Mouse (Mus musculus): Measurements from ENCODE around the gene Galntl5. TPM values are rescaled to one million over a fixed set of nuclear protein-coding genes. Genes with fewer than 3 reads are reported as not detected.
"Not testable (repeated sequence)": the region's sequence is repeated elsewhere in the genome, so short reads cannot be mapped to it uniquely, and the experiment has no call there.

The Galntl5 gene
- polyA plus RNA-seq, 1 experiment from 2014 or later, result not detected

GRCm38 (mm10) chr5:25211872-25212271, 30.6 kb downstream of the Galntl5 start:
- ATAC-seq (replicated peaks; ENCODE audit: low FRiP score), result no peak
- H3K4me2 ChIP-seq, result no peak overlapping the region
- H3K27me3 ChIP-seq, result no peaks in the 10 kb centered on the region
- H3K4me3 ChIP-seq (replicated peaks), result no peak overlapping the region
- H3K4me1 ChIP-seq, result no peaks in the 10 kb centered on the region
- 92% methylated on average over 1 of the region's 1 CpGs for WGBS
- no peak overlapping the region for H3K27ac ChIP-seq
- no peaks in the 10 kb centered on the region for H3K9me3 ChIP-seq (replicated peaks)
- no peak overlapping the region for H3K9ac ChIP-seq
- no peaks in the 10 kb centered on the region for H3K36me3 ChIP-seq

- not testable (repeated sequence) for H3K4me1 ChIP-seq; ATAC-seq (replicated peaks; ENCODE audit: low FRiP score)
These were observed 32.0 kb downstream of the Galntl5 start for GRCm38 (mm10) chr5:25213216-25213615.

GRCm38 (mm10) chr5:25215006-25215405, 33.7 kb downstream of the Galntl5 start:
- no peaks in the 10 kb centered on the region for H3K27me3 ChIP-seq
- no peak overlapping the region for H3K4me3 ChIP-seq (replicated peaks)
- no peak overlapping the region for H3K27ac ChIP-seq
- no peak for ATAC-seq (replicated peaks; ENCODE audit: low FRiP score)
- H3K36me3 ChIP-seq, result no peaks in the 10 kb centered on the region
- no peak overlapping the region for H3K4me2 ChIP-seq
- no peak overlapping the region for H3K9ac ChIP-seq
- H3K9me3 ChIP-seq (replicated peaks), result no peaks in the 10 kb centered on the region
- WGBS, result 84% methylated on average over 6 of the region's 6 CpGs
- no peaks in the 10 kb centered on the region for H3K4me1 ChIP-seq

More at GRCm38 (mm10) chr5:25213216-25213615, 32.0 kb downstream of the Galntl5 start:
- not testable (repeated sequence) for H3K27me3 ChIP-seq; H3K4me3 ChIP-seq (replicated peaks); H3K27ac ChIP-seq; H3K4me2 ChIP-seq; H3K36me3 ChIP-seq; H3K9me3 ChIP-seq (replicated peaks); H3K9ac ChIP-seq

- no peaks in the 10 kb centered on the region for H3K27me3 ChIP-seq
- peaks cover 8% of the 10 kb centered on the region for H3K4me1 ChIP-seq
- peak within 1 kb of the TSS; percentile 75 for H3K4me3 ChIP-seq (replicated peaks)
- H3K9ac ChIP-seq, result peak within 1 kb of the TSS; percentile 83
- peak within 1 kb of the TSS; percentile 95 for H3K27ac ChIP-seq
- no peaks in the 10 kb centered on the region for H3K9me3 ChIP-seq (replicated peaks)
- no peak for ATAC-seq (replicated peaks; ENCODE audit: low FRiP score)
- peak within 1 kb of the TSS; percentile 69 for H3K4me2 ChIP-seq
- no peaks in the 10 kb centered on the region for H3K36me3 ChIP-seq
- WGBS, result 85% methylated on average over 3 of the region's 3 CpGs
These were observed 40.3 kb downstream of the Galntl5 start, which contains the start of gene Galnt11 for GRCm38 (mm10) chr5:25221604-25222003. Galnt11 (plus strand) TSS chr5:25221904.

- Histone ChIP-seq H3K27ac (peak within 1 kb of the TSS; percentile 95), H3K4me1 (peaks cover 8% of the 10 kb centered on the region), H3K9me3 (replicated peaks) (no peaks in the 10 kb centered on the region), H3K9ac (peak within 1 kb of the TSS; percentile 83), H3K4me3 (replicated peaks) (peak within 1 kb of the TSS; percentile 75), H3K27me3 (no peaks in the 10 kb centered on the region), H3K36me3 (no peaks in the 10 kb centered on the region), H3K4me2 (peak within 1 kb of the TSS; percentile 69)
- WGBS, result 2% methylated on average over 72 of the region's 72 CpGs
- ATAC-seq (replicated peaks; ENCODE audit: low FRiP score), result peak; percentile 97
These were observed 41.8 kb downstream of the Galntl5 start, which contains the start of gene E130116L18Rik for GRCm38 (mm10) chr5:25222752-25223702. E130116L18Rik (minus strand) TSS chr5:25223153.

GRCm38 (mm10) chr5:25224377-25224776, 43.1 kb downstream of the Galntl5 start:
- not testable (repeated sequence) for H3K27me3 ChIP-seq; H3K9ac ChIP-seq; H3K36me3 ChIP-seq; H3K27ac ChIP-seq; ATAC-seq (replicated peaks; ENCODE audit: low FRiP score); H3K9me3 ChIP-seq (replicated peaks); H3K4me3 ChIP-seq (replicated peaks); H3K4me1 ChIP-seq
- WGBS, result 89% methylated on average over 1 of the region's 1 CpGs
- peak overlapping the region; percentile 69; the same call in 1 of the 2 replicates for H3K4me2 ChIP-seq

GRCm38 (mm10) chr5:25243101-25243500, 61.8 kb downstream of the Galntl5 start:
- no peak overlapping the region for H3K4me2 ChIP-seq
- 0 out of 2 replicates have a peak, but pooled peaks cover 7% of the 10 kb centered on the region for H3K4me1 ChIP-seq
- no peak overlapping the region for H3K27ac ChIP-seq
- H3K9ac ChIP-seq, result no peak overlapping the region
- no peak overlapping the region for H3K4me3 ChIP-seq (replicated peaks)
- H3K36me3 ChIP-seq, result peaks cover 9% of the 10 kb centered on the region
- 84% methylated on average over 6 of the region's 6 CpGs for WGBS
- ATAC-seq (replicated peaks; ENCODE audit: low FRiP score), result no peak
- no peaks in the 10 kb centered on the region for H3K27me3 ChIP-seq
- no peaks in the 10 kb centered on the region for H3K9me3 ChIP-seq (replicated peaks)

- no peaks in the 10 kb centered on the region for H3K27me3 ChIP-seq
- 0 out of 2 replicates have a peak, but pooled peaks cover 7% of the 10 kb centered on the region for H3K4me1 ChIP-seq
- no peak overlapping the region for H3K4me3 ChIP-seq (replicated peaks)
- no peak for ATAC-seq (replicated peaks; ENCODE audit: low FRiP score)
- WGBS, result 69% methylated on average over 10 of the region's 10 CpGs
- no peaks in the 10 kb centered on the region for H3K9me3 ChIP-seq (replicated peaks)
- H3K9ac ChIP-seq, result no peak overlapping the region
- H3K4me2 ChIP-seq, result no peak overlapping the region
- peak overlapping the region; percentile 52 for H3K27ac ChIP-seq
- H3K36me3 ChIP-seq, result peaks cover 21% of the 10 kb centered on the region
These were observed 64.7 kb downstream of the Galntl5 start for GRCm38 (mm10) chr5:25245806-25246472.

GRCm38 (mm10) chr5:25246473-25246865, 65.2 kb downstream of the Galntl5 start:
- Histone ChIP-seq H3K4me2 (no peak overlapping the region), H3K27me3 (no peaks in the 10 kb centered on the region), H3K27ac (peak overlapping the region; percentile 77), H3K36me3 (peaks cover 26% of the 10 kb centered on the region), H3K9ac (no peak overlapping the region), H3K9me3 (replicated peaks) (no peaks in the 10 kb centered on the region), H3K4me1 (0 out of 2 replicates have a peak, but pooled peaks cover 7% of the 10 kb centered on the region), H3K4me3 (replicated peaks) (no peak overlapping the region)
- no peak for ATAC-seq (replicated peaks; ENCODE audit: low FRiP score)
- WGBS, result 57% methylated on average over 1 of the region's 1 CpGs

- H3K4me2 ChIP-seq, result no peak overlapping the region
- peak; percentile 46; the same call in 1 of the 2 replicates for ATAC-seq (replicated peaks; ENCODE audit: low FRiP score)
- no peak overlapping the region for H3K9ac ChIP-seq
- H3K27me3 ChIP-seq, result no peaks in the 10 kb centered on the region
- no peak overlapping the region for H3K4me3 ChIP-seq (replicated peaks)
- peak overlapping the region; percentile 77 for H3K27ac ChIP-seq
- H3K36me3 ChIP-seq, result peaks cover 32% of the 10 kb centered on the region
- H3K4me1 ChIP-seq, result peaks cover 12% of the 10 kb centered on the region
- WGBS, result 70% methylated on average over 3 of the region's 3 CpGs
- H3K9me3 ChIP-seq (replicated peaks), result no peaks in the 10 kb centered on the region
These were observed 65.8 kb downstream of the Galntl5 start for GRCm38 (mm10) chr5:25247036-25247435.

GRCm38 (mm10) chr5:25252423-25252822, 71.2 kb downstream of the Galntl5 start:
- no peak overlapping the region for H3K9ac ChIP-seq
- H3K4me3 ChIP-seq (replicated peaks), result no peak overlapping the region
- no peaks in the 10 kb centered on the region for H3K9me3 ChIP-seq (replicated peaks)
- peak; percentile 74; the same call in 1 of the 2 replicates for ATAC-seq (replicated peaks; ENCODE audit: low FRiP score)
- peaks cover 11% of the 10 kb centered on the region for H3K4me1 ChIP-seq
- 47% methylated on average over 2 of the region's 2 CpGs for WGBS
- no peaks in the 10 kb centered on the region for H3K27me3 ChIP-seq
- H3K4me2 ChIP-seq, result no peak overlapping the region
- H3K27ac ChIP-seq, result peak overlapping the region; percentile 91
- peaks cover 74% of the 10 kb centered on the region for H3K36me3 ChIP-seq
